Mouse (Mus musculus) embryonic facial prominence, embryonic 12.5 days (tissue): ENCODE measurements around the gene Zbtb11. TPM values are rescaled to one million over a fixed set of nuclear protein-coding genes. Genes with fewer than 3 reads are reported as not detected.

Source experiments
- ATAC-seq: fragments of 200-750 bp; cut with Nextera tagmentation; 2 replicates; pipeline ENCODE4 v1.8.0; 2017; ENCODE audit not compliant: insufficient number of reproducible peaks, insufficient read depth, low FRiP score, low TSS enrichment
- H3K27ac ChIP-seq: fragments of 300-500 bp; sonication (generic); 2 replicates; pipeline ENCODE4 v1.5.1; 2016; ENCODE audit warnings: mild to moderate bottlenecking
- H3K27me3 ChIP-seq: fragments of 300-500 bp; sonication (generic); 2 replicates; pipeline ENCODE4 v1.6.1; 2016; ENCODE audit warnings: mild to moderate bottlenecking, moderate library complexity
- H3K36me3 ChIP-seq: fragments of 300-500 bp; sonication (generic); 2 replicates; pipeline ENCODE4 v1.6.1; 2016; ENCODE audit warnings: mild to moderate bottlenecking
- H3K4me1 ChIP-seq: fragments of 300-500 bp; sonication (generic); 2 replicates; pipeline ENCODE4 v1.6.1; 2016
- H3K4me2 ChIP-seq: fragments of 300-500 bp; sonication (generic); replicated peaks from 2 replicates; pipeline ENCODE4 v1.6.1; 2016; ENCODE audit warnings: mild to moderate bottlenecking, moderate library complexity
- H3K4me3 ChIP-seq: fragments of 300-500 bp; sonication (generic); 2 replicates; pipeline ENCODE4 v1.5.1; 2016; ENCODE audit warnings: mild to moderate bottlenecking
- H3K9ac ChIP-seq: fragments of 300-500 bp; sonication (generic); 2 replicates; pipeline ENCODE4 v1.6.1; 2016; ENCODE audit warnings: mild to moderate bottlenecking, moderate library complexity
- H3K9me3 ChIP-seq: fragments of 300-500 bp; sonication (generic); 2 replicates; pipeline ENCODE4 v1.6.1; 2016; ENCODE audit warnings: mild to moderate bottlenecking, moderate library complexity
- WGBS: fragments of 180-500 bp; shearing (Covaris S2); methylation state at CpG from one replicate; pipeline ENCODE4 v1.1.7; 2016; 5-methylcytosine and 5-hydroxymethylcytosine counted together
- polyA plus RNA-seq: library from polyadenylated mRNA; unstranded; fragments of >200 nt; fragmentation: Nextera tagmentation; extraction: Ambion mirVana; gene quantifications from 2 replicates; pipeline ENCODE4 v1.2.1, GENCODE M21; 2016

Gene Zbtb11
- polyA plus RNA-seq, 1 experiment from 2014 or later: 23.3 TPM

- H3K9ac ChIP-seq: no peak overlapping the region
- no peaks in the 10 kb centered on the region for H3K36me3 ChIP-seq
- H3K9me3 ChIP-seq: no peaks in the 10 kb centered on the region
- H3K4me1 ChIP-seq: no peaks in the 10 kb centered on the region
- H3K4me3 ChIP-seq: no peak overlapping the region
- no peak for ATAC-seq
- 83% methylated on average over 10 of the region's 10 CpGs for WGBS
- no peaks in the 10 kb centered on the region for H3K27me3 ChIP-seq
- H3K4me2 ChIP-seq: no peak overlapping the region
- no peak overlapping the region for H3K27ac ChIP-seq
These were observed 84.5 kb downstream of the Zbtb11 start for GRCm38 (mm10) chr16:56058151-56058550.

Other genes with a start within 250 kb of the Zbtb11 start
- 4.2 and 4.8 TPM in 2 replicates for gene Nfkbiz, start 135.0 kb upstream of the Zbtb11 start, polyA plus RNA-seq
- 0.83 and 1.2 TPM in 2 replicates for gene Nxpe3, start 78.6 kb upstream of the Zbtb11 start, polyA plus RNA-seq
- 13.3 and 16.3 TPM in 2 replicates for gene Cep97, start 39.0 kb upstream of the Zbtb11 start, polyA plus RNA-seq
- gene Rpl24, start 7.6 kb upstream of the Zbtb11 start, polyA plus RNA-seq: 795 and 800 TPM in 2 replicates
- gene Pcnp, start 55.9 kb downstream of the Zbtb11 start, polyA plus RNA-seq: 263 and 281 TPM in 2 replicates
- gene Trmt10c, start 63.9 kb downstream of the Zbtb11 start, polyA plus RNA-seq: 28.5 and 31.5 TPM in 2 replicates
- gene Senp7, start 74.5 kb downstream of the Zbtb11 start, polyA plus RNA-seq: 45.0 and 45.4 TPM in 2 replicates
- gene Impg2, start 230.4 kb downstream of the Zbtb11 start, polyA plus RNA-seq: 0.19 and 0.33 TPM in 2 replicates